Mouse (Mus musculus): ENCODE results near the gene Cd81.

DNA sequence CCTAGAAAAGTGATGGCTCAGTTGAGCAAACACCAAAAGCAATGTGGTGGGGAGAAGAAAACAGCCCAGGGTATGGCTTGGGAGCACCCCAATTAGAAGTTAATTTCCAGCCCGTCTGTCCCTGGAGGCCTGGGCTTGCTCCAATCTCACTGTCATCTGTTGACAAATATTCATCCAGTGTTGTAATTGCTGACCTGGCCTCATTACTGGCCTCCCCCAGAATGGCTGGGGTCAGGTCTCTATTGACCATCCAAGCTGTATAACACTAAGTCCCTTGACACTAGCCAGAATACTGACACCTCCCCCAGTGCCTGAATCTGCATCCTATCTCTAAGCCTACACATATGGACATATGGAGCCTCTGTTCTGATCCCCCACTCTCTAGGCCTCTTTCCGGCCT, 24.8 kb downstream of the Cd81 start:
- TF ChIP-seq CTCF (IDR thresholded peaks at IDR 0.05; ENCODE audit: low read depth, low read length) (no peak), POLR2A (IDR thresholded peaks at IDR 0.05; ENCODE audit: extremely low read depth, insufficient read depth, low read length) (no peak)

All from liver, adult 2 months (tissue).